Mouse (Mus musculus): ENCODE measurements around the gene Adipoq.
"Not testable (repeated sequence)": the region's sequence is repeated elsewhere in the genome, so short reads cannot be mapped to it uniquely, and the experiment has no call there.

Adipoq gene

GRCm38 (mm10) chr16:23165441-23165840 lies 19.1 kb downstream of the Adipoq start:
- peak; percentile 81 for DNase-seq

GRCm38 (mm10) chr16:23166646-23167045 lies 20.3 kb downstream of the Adipoq start:
- DNase-seq, result no peak

GRCm38 (mm10) chr16:23167079-23167478 lies 20.7 kb downstream of the Adipoq start:
- no peak for DNase-seq

- DNase-seq, result no peak
Measured at GRCm38 (mm10) chr16:23170813-23171212, 24.5 kb downstream of the Adipoq start.

GRCm38 (mm10) chr16:23173904-23174303 lies 27.6 kb downstream of the Adipoq start:
- no peak for DNase-seq

- peak; percentile 60 for DNase-seq
Measured at GRCm38 (mm10) chr16:23174855-23175254, 28.5 kb downstream of the Adipoq start.

GRCm38 (mm10) chr16:23175956-23176355 lies 29.6 kb downstream of the Adipoq start:
- DNase-seq, result no peak

GRCm38 (mm10) chr16:23177856-23178255 lies 31.5 kb downstream of the Adipoq start:
- no peak for DNase-seq

GRCm38 (mm10) chr16:23178796-23179195 lies 32.5 kb downstream of the Adipoq start:
- no peak for DNase-seq

- DNase-seq, result not testable (repeated sequence)
Measured at GRCm38 (mm10) chr16:23179436-23179835, 33.1 kb downstream of the Adipoq start.

GRCm38 (mm10) chr16:23181054-23181453 lies 34.7 kb downstream of the Adipoq start:
- no peak for DNase-seq

- peak; percentile 50 for DNase-seq
Measured at GRCm38 (mm10) chr16:23181487-23181886, 35.2 kb downstream of the Adipoq start.

GRCm38 (mm10) chr16:23181942-23182597 lies 35.7 kb downstream of the Adipoq start:
- DNase-seq, result no peak

- no peak for DNase-seq
Measured at GRCm38 (mm10) chr16:23185824-23186223, 39.5 kb downstream of the Adipoq start.

- DNase-seq, result no peak
Measured at GRCm38 (mm10) chr16:23186418-23186817, 40.1 kb downstream of the Adipoq start.

- DNase-seq, result no peak
Measured at GRCm38 (mm10) chr16:23187983-23188382, 41.6 kb downstream of the Adipoq start.

GRCm38 (mm10) chr16:23189612-23190011 lies 43.3 kb downstream of the Adipoq start:
- DNase-seq, result no peak

- no peak for DNase-seq
Measured at GRCm38 (mm10) chr16:23191560-23192242, 45.4 kb downstream of the Adipoq start.

- DNase-seq, result no peak
Measured at GRCm38 (mm10) chr16:23195618-23196017, 49.3 kb downstream of the Adipoq start.

- DNase-seq, result no peak
Measured at GRCm38 (mm10) chr16:23196296-23196695, 50.0 kb downstream of the Adipoq start.

- DNase-seq, result no peak
Measured at GRCm38 (mm10) chr16:23196791-23197190, 50.5 kb downstream of the Adipoq start.

- DNase-seq, result no peak
Measured at GRCm38 (mm10) chr16:23201498-23201897, 55.2 kb downstream of the Adipoq start.
